Mouse (Mus musculus) gastrocnemius, adult 18-20 months (tissue): ENCODE data around the gene Lyg1. TPM values are rescaled to one million over a fixed set of nuclear protein-coding genes. Genes with fewer than 3 reads are reported as not detected.

Experiments
- DNase-seq: peaks from one replicate; pipeline ENCODE4 v3.0.0; 2021; ENCODE audit warnings: low spot score
- total RNA-seq, 2 experiments: library from RNA; stranded (reverse); gene quantifications; 2 replicates each; pipeline ENCODE4 v1.2.3; 2021

Lyg1 gene
- total RNA-seq, 2 experiments from 2014 or later, result not detected

GRCm38 (mm10) chr1:37954786-37955185 lies 2.8 kb downstream of the Lyg1 start:
- DNase-seq, result no peak

GRCm38 (mm10) chr1:37948906-37949305 lies 8.7 kb downstream of the Lyg1 start:
- DNase-seq, result no peak

GRCm38 (mm10) chr1:37931806-37932205 lies 25.8 kb downstream of the Lyg1 start:
- DNase-seq, result no peak

GRCm38 (mm10) chr1:37925971-37926370 lies 31.6 kb downstream of the Lyg1 start:
- DNase-seq, result no peak

GRCm38 (mm10) chr1:37922536-37922935 lies 35.0 kb downstream of the Lyg1 start:
- DNase-seq, result no peak

GRCm38 (mm10) chr1:37918096-37918495 lies 39.5 kb downstream of the Lyg1 start:
- no peak for DNase-seq

- no peak for DNase-seq
Observed at GRCm38 (mm10) chr1:37917666-37918065, 39.9 kb downstream of the Lyg1 start.

- no peak for DNase-seq
Observed at GRCm38 (mm10) chr1:37916393-37916792, 41.2 kb downstream of the Lyg1 start, which contains the start of gene Lyg2. Lyg2 (minus strand) TSS chr1:37916493.

GRCm38 (mm10) chr1:37912751-37913150 lies 44.8 kb downstream of the Lyg1 start:
- DNase-seq, result no peak

GRCm38 (mm10) chr1:37903178-37903577 lies 54.4 kb downstream of the Lyg1 start:
- DNase-seq, result no peak

GRCm38 (mm10) chr1:37900288-37900687 lies 57.3 kb downstream of the Lyg1 start:
- DNase-seq, result no peak

GRCm38 (mm10) chr1:37899816-37900215 lies 57.7 kb downstream of the Lyg1 start:
- DNase-seq, result no peak

Other genes with a start within 250 kb of the Lyg1 start
- under 1 TPM; 0.57 to 0.59 TPM for gene 2010300C02Rik, start 237.7 kb downstream of the Lyg1 start, total RNA-seq
- 1 to 10 TPM; 6.8 to 8.7 TPM for gene Tsga10, start 91.3 kb downstream of the Lyg1 start, total RNA-seq
- 10 to 100 TPM in 1 of 2 experiments, 1 to 10 TPM in 1; 9.6 to 10.3 TPM for gene Lipt1, start 86.0 kb downstream of the Lyg1 start, total RNA-seq
- gene Mitd1, start 67.3 kb downstream of the Lyg1 start, total RNA-seq, result 1 to 10 TPM in 1 of 2 experiments, under 1 TPM in 1; 0.71 to 1.4 TPM
- 100 to 1,000 TPM; 269 to 291 TPM for gene Mrpl30, start 67.3 kb downstream of the Lyg1 start, total RNA-seq
- gene Lyg2, start 41.3 kb downstream of the Lyg1 start, total RNA-seq, result not detected
- gene Txndc9, start 40.1 kb upstream of the Lyg1 start, total RNA-seq, result 10 to 100 TPM; 28.9 to 35.5 TPM
- 10 to 100 TPM; 46.7 to 58.9 TPM for gene Eif5b, start 40.3 kb upstream of the Lyg1 start, total RNA-seq
- gene Rev1, start 172.0 kb upstream of the Lyg1 start, total RNA-seq, result 10 to 100 TPM; 16.3 to 18.4 TPM